Mouse (Mus musculus) layer of hippocampus, adult 8-10 months (tissue): ENCODE data around the gene Polr1d. TPM values are rescaled to one million over a fixed set of nuclear protein-coding genes. Genes with fewer than 3 reads are reported as not detected.

Source experiments
- DNase-seq, 2 experiments: peaks; one replicate each; pipeline ENCODE4 v3.0.0; 2022; ENCODE audit warnings: low spot score in 2 of 2
- total RNA-seq, 4 experiments: library from RNA; stranded (reverse); gene quantifications; 2 replicates each; pipeline ENCODE4 v1.2.4; 2022

Polr1d gene
- total RNA-seq, 4 experiments from 2014 or later = 65.2 to 70.8 (median 66.7) TPM

DNA sequence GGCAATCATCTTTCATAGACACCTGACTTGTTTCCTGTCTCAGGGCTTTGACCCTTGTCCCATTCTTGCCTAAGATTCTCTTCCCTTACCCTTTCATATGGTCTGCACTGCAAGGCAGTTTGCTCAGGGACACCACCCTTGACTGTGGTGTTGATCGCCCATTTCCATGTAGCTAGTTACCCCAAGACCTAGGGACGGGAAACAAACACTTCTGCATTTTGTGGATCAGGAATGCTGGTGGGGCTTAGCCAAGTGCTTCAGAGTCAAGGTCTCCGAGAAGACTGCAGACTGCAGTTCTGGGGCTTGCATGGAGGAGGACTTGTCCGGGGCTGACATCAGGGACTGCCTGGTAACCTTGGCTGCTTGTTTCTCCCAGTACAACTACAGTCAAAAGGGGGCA is 10.0 kb downstream of the Polr1d start:
- no peak for DNase-seq

DNA sequence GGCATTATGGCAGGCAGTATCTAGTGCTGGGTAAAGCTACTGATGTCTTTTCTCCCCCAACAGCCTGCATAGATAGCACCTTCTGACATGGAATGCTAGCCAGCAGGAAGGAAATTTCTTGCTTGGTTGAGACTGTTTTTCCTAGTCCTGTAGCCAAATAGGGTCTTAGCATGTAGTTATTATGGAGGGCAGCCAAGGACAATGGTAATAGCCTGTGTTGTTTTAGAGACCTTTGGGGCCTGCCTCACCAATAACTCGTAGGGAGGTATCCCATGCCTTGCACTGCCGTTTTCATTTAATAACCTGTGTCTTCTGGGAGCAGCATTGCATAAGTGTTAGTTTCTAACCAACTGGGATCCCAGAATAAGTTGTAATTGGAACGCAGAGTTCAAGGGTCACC is 13.0 kb downstream of the Polr1d start:
- DNase-seq = no peak

DNA sequence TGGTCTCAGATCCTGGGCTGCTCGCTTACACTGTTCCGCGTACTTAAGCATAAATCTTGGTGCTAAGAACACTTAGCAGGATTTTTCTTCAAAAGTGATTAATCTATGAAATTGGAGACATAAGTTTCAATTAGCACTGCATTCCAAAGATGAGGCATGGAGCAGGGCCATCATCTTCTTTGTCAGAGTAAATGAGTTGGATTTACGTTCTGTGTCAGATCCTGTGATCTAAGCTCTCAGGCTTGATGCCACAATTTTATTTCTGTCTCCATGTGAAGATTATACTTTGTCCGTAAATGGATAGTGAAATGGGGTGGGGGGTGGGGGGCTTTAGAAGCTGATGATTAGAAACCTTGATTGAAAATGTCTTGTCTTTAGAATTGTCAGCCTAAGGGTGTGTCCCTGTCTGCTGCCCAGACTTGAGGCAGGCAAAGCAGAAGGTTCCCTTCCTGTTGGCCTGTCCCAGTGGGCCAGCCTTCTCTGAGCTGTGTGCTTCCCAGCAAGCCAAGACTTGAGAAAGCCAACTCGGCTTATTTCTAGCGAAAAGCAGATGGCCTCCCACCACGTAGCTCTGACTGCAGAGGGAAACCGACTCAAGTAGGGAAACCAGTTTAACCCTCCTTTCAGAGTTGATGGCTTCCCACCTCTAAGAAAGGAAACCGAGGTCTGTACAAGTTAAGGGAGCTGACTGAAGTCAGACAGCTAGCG is 13.6 kb downstream of the Polr1d start:
- DNase-seq = no peak

DNA sequence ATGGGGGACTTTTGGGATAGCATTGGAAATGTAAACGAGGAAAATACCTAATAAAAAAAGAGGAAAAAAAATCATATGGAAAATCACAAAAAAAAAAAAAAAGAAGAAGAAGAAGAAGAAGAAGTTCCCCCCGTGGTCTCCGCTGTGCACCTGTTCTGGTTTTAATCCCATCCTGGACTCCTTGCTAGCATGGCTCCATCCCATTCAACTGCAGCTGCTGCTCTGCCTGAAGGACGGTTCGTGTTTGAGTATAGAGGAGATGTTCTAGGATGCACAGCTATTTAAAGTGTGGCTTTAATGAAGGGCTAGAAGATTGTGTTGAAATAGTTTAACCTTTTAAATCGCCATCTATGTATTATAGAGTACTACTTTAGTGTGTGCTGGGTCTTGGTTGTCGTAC is 15.6 kb downstream of the Polr1d start:
- DNase-seq = no peak

DNA sequence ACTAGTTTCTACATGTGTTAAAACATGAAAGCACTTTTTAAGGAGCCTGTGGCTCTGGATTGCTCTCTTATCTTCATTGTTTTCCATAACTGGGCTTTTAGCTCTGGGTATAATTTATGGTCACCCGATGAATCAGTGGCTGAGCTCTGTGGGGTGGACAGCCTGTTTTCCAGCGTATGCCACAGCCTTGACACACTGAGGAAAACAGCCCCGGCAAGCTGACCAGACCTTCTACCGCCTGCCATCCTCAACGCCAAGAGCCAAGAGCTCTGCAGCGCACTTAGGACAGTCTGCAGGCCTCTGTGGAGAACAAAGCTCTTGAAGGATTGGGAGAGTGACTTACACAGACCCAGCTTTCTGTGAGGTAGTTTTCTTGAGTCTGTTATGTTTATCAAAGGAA is 17.4 kb downstream of the Polr1d start:
- no peak for DNase-seq

DNA sequence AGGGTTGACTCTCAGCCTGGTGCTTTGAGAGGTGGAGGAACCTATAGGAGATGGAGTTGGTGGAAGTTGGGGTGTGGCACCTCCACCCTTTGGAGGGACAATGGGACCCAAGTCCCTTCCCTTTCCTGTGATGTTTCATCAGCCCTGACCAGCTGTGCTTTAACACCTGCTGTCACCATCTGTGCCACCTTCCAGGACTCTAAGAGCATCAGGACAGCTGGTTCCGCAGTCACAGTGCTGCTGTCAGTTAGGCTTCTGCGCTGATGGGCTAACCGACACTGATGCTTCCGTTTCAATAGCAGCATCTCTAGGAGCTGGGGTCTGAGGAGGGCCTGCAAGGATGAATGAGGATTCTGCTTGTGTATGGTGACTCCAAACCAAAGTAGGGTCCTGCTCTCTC is 19.7 kb downstream of the Polr1d start:
- DNase-seq = no peak

DNA sequence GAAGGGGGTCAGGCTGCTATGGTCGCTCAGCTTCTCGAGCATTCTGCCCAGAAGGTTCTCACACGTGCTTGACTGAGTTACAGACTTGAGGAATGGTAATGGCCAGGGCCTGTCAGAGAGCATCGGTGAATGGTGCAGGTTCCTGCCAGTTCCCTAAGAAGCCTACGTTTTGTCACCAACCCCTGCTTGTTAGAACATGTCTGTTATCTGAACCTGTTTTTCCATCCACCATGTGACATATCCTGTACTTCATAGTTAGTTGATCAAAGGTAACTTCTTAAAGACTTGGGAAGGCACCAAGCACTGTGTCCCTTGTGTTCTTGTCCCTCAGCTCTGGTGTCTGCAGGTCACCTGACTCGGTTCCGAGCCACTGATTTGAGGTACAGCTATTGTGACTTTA is 21.8 kb downstream of the Polr1d start:
- no peak for DNase-seq

DNA sequence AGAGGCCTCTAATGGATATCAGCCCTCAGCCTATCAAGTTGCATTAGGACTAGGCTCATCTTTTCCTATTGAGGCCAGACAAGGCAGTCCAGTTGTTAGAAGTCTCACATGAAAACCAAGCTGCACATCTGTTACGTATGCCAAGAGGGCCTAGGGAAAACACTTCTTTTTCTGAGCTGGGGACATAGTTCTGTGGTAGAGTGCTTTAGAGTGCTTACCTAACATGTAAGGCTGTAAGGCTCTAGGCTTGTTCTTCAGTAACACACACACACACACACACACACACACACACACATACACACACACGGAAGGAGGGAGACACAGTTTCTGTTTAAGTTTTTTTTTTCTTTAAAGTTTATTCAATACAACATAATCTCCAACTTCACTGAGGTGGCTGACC is 23.3 kb downstream of the Polr1d start:
- no peak for DNase-seq

DNA sequence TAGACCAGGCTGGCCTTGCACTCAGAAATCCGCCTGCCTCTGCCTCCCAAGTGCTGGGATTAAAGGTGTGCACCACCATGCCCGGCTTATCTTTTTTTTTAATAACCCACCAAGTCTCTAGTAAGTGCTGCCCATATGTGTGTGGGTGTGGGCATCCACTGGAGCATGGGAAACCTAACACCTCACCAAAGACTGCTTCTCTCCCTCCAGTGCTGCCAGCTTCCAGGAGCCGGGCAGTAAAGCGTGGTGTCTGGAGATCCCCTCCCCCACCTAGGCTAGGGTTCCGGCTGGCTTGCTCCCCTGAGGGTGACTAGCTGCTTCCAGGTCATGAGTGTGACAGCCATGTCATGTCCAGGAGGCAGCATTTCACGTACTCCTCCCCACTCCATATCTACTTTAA is 25.4 kb downstream of the Polr1d start:
- DNase-seq = no peak

DNA sequence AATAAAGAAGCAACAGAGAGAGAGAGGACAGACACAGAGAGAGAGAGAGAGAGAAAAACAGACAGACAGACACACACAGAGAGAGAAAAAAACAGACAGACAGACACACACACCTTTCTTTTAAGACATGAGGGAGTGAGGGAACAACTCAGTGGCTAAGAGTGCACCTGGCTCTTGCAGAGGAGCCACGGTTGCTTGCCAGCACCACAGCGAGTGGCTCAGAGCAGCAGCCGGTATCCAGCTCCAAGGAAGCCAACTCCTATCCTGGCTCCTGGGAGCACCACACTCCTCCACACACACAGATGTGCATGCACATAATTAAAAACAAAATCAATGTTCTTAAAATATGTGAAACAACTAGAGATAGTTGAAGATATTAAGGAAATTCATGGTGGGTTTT is 30.4 kb downstream of the Polr1d start:
- DNase-seq = no peak

DNA sequence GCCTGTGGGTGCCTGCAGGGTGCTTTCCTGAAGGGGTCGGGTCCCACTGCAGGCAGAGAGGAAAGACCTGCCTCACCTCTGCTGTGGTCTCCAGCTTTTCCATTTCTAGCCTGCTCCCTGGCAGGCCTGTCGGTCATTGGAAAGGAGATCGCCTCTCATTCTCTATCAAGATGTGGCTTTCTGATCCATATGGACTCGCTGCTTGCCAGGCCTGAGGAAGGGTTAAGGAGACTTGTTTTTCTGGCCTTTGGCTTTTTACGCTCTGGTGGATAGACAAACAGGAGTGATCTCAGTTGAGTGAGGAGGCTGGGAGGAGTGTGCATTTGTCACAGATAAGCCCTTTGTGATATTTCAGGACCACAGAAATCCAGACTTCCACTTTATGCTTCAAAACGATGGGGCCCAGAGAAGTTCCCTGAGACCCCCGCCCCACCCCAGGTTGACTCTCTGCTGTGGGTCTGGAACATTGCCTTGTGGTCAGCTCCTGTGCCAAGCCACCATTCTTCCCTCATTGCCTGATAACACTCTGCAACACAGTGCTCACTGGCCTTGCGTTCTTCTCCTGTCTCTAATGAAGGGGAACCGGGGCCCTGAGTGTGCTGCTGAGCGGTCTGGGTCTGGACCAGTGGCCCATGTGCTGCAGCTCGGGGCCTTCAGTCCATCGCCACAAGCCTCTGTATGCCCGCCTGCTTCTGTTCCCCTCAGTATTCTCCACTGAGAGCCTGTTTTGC is 32.2 kb downstream of the Polr1d start:
- DNase-seq = no peak

DNA sequence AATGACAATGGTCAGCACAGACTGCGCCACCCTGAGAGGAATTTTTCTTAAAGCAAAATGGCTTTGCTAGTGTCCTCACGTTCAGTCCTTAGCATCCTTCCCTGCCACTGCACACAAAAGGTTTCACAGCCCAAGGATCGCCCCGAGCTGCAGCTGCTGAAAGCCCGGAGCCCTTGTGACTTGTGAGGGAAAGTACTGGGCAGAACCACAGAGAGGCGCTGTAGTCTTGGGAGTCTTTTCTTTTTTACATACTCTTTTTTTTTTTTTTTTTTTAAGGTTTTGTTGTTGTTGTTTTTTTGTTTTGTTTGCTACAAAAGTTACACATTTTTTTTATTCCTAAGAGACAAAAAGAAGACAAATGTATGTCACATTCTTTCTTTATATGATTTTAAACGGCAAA is 37.9 kb downstream of the Polr1d start:
- DNase-seq = no peak

DNA sequence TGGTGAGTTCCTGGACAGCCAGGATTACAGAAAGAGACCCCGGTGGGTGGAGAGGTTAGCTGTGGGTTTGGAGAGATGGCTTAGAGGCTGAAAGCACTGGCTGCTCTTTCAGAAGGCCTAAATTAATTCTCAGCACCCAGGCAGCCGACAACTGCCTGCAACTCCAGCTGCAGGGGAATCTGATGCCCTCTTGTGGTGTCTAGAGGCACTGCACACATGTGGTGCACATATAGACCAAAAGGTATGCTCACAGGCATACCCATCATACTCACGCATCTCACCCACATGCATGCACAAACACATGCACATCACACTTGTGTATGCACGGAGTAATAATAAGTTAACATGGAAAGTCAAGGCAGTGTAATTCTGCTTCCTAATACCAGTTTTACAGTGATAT is 38.8 kb downstream of the Polr1d start:
- DNase-seq = no peak

DNA sequence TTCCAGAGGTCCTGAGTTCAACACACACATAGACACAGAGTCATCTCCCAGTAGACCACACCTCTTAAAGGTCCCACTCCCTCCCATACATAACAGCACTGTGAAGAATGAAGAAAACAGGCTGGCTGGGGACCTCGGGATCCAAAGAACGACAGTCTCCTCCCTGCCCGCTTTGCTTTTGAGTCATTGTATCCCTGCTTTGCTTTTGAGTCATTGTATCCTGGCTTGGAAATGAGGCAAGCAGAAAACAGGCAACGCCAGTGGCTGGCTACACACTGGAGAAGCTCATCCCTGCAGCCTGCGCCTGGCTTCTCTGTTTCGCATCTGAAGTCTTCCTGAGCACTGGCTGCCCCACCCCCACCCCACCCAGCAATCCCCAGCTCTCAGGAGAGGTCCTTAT is 40.2 kb downstream of the Polr1d start:
- DNase-seq = no peak

DNA sequence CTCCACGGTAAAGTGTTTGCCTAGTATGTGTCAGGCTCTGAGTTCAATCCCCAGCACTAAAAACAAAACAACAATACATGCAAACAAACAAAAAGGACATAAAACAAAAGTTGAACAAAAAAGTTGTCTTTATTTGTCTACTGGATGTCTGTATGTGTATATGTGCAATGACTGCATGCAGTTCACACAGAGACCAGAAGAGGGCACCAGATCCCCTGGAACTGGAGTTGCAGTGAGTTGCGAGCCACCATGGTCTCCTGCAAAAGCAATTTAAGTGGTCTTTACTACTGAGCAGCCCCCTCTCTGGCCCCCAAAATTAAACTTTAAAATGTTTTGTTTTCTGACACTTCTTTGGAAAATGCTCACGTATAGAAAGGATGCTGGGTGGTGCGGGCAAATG is 44.3 kb downstream of the Polr1d start:
- DNase-seq = no peak

DNA sequence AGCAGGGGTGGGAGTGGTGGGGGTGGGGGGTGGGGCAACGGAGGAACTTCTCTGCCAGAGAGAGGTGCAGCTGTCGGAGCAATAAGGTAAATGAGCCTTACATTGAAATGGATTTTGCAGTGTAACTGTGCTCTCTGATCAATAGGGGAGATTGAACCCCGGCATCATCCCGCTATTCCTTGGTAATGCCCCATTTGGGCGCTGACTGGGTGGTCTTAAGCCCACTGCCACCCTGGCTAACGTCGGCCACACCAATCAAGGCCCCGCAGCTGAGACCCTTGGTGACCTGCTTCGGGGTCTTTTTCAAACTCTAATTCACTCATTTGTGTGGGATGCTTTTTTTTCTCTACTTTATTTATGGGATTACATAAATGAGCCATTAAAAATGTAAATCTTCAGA is 47.9 kb downstream of the Polr1d start:
- no peak for DNase-seq

DNA sequence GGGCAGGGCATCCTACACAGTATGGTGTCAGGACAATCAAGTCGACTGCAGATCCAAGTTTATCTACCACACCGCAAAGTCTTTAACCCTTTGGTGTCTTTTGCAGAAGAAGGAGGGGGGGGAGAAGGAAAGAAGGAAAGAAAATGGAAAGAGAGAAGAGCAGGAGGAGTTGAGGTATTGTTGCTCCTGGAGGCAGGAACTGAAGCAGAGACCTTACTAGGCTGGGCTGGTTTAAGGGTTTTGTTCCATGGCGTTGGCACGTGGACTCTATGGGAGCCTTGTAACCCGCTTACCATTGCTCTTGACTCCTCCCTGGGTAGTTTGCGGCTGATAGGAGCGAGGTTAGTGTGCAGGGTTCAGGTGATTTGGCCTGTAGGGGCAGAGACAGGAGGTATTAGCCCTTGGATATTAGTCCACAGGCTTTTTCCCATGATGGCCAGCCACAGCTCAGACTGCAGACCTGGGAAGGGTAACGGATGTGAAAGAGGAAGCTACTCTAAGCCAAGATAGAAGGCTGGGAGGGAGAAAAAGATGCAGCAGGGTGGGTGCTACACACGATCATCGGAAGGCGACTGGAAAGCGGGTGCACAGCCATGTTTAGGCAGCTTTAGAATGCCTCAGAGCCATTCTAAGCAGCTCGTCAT is 48.8 kb downstream of the Polr1d start:
- DNase-seq = no peak

DNA sequence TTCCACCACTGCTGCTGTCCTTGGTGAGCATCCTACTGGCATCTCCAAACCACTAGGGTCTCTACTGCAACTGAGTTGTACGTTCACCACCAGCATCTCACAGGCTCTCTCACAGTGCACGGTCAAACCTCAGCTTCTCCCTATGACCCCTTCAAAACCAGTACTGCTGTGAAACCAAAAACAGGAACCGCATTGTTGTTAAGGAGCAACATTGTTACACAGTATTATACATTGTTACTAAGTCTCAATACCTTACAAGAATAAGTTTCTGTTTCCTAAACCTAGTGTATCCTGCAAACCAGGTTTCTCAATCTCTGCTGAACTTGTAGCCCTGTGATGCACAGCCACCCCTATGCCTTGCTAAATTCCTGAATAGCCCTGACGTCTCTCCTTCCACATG is 51.0 kb downstream of the Polr1d start:
- no peak for DNase-seq

DNA sequence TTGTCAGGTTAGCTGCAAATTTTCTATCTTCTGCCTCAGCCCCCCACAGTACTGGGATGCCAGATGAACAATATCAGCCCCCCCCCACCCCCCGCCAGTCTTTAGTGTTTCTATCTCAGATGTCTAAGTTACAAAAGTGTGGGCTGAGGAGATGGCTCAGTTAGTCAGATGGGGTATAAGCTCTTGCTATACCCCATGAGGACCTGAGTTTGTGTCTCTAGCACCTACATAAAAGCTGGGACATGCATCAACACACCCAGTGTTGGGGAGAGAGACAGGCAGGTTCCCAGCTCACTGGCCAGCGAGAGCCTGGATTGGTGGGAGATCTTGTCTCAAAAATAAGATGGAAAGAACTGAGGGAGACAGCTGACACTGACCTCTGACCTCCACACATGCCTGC is 52.6 kb downstream of the Polr1d start:
- DNase-seq = no peak

DNA sequence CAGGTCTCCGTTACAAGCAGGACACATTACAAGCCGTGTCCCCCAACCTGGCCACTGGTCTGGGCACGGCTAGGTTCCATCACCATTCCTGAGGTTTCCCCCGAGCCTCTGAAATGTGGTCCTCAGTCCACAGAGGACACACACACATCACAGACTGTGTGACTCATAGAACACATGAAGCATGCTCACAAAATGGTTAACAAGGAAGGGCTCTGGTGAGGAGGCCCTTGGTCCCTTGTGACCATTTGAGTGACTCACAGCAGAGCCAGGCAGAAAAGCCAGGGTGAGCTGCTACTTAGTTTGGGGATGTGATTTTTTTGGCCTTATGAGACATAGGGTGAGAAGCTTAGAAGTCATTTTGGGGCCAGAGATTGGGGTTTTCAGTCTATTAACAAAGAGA is 55.1 kb downstream of the Polr1d start:
- no peak for DNase-seq

DNA sequence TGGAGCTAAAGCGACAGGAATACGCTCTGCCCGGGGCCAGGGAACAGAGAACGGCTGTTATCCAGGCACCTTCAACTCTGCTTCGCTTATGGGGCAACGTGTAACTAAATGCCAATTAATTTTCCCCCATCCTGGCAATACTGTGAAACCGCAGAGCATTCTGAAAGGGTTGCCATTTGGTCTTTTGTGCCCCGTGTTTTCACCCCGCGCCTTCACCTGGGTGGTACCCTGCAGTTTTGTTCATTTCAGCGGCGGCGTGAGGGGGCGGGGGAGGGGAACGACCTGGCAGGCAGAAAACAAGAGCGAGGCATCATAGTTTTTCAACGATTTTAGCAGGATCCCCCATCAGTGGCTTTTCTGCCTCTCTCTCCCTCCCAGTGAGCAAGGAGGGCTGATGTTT is 56.8 kb downstream of the Polr1d start:
- DNase-seq = no peak

DNA sequence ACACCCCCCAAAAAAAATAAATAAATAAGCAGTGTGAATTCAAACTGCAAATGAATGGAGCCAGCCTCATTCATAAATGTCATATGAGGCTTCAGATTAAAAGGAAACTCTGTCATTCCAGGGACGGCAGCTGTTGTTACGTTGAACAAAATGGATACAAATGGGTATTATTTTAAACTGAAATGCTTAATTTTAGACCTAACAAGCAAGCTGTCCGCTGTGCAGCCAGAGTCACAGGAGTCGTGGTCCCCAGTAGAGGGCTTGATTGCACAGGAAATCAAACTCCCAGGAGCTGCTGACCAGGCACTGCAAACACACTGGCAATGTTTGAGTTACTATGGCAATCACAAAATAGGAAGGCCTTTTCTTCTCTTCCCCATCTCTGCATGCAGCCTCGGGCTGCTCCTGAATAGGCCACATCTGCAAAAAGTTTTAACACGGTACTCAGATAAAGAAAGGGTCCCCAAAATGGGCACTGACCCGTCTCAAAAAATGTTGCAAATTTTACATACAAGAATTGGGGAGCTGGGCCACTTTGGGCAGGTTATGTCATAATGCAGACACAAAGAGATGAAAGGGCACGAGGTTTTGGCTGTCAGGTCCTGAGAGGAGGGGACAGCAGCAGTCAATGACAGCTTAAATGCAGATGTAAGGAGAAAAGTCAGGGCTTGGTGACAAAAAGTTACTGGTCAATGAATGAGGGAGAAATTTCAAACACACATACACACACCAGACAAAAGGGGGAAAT is 57.7 kb downstream of the Polr1d start:
- DNase-seq = no peak
